ENCODE assay signal across 8 mouse cellular contexts in genomic region chr10:91187872-91188271, GRCm38 (mm10). TPM values are rescaled to one million over a fixed set of nuclear protein-coding genes. Genes with fewer than 3 reads are reported as not detected.
A peak's percentile ranks its signal among the peaks of the same experiment; 100 is the strongest.
DNase-seq lines count a peak whose midpoint lies in the region.

No protein-coding gene starts in this region.

- peaks cover 34% of the 10 kb centered on the region for H3K4me1 ChIP-seq in megakaryocyte, embryonic 14.5 days

- no peaks in the 10 kb centered on the region for H3K9me3 ChIP-seq in megakaryocyte, embryonic 14.5 days

- H3K36me3 ChIP-seq in megakaryocyte, embryonic 14.5 days (replicated peaks; ENCODE audit: low read length), result no peaks in the 10 kb centered on the region

- peak overlapping the region; percentile 90 for H3K4me3 ChIP-seq in megakaryocyte, embryonic 14.5 days (replicated peaks)

- no peaks in the 10 kb centered on the region for H3K27me3 ChIP-seq in megakaryocyte, embryonic 14.5 days (replicated peaks)

- DNase-seq in adrenal gland, adult 18-20 months (ENCODE audit: low spot score in 2 of 2), result peak; percentile 75 to 85
- peak; percentile 91 for DNase-seq in embryo, embryonic 10 days (ENCODE audit: low spot score)
- DNase-seq in gastrocnemius, postnatal 10 days, result peak; percentile 68
- peak; percentile 95 for DNase-seq in induced T-regulatory cell, adult 2 months (ENCODE audit: low read depth)
- DNase-seq in left cerebral cortex, adult 9 months (ENCODE audit: low spot score in 2 of 2), result peak; percentile 76 to 96
- DNase-seq in right cerebral cortex, postnatal 10 days (ENCODE audit: low spot score in 2 of 2), result peak; percentile 90
- peak; percentile 65 to 81 for DNase-seq in urinary bladder, postnatal 4 days (ENCODE audit: low spot score in 2 of 2)

RNA-seq across cellular contexts. Expression of gene Tmpo, which starts 6.8 kb away (rescaled TPM):
- 10 to 100 TPM; 80.3 to 89.6 TPM for total RNA-seq in adrenal gland, adult 18-20 months (2021)
- 100 to 1,000 TPM in 1 of 2 experiments, 10 to 100 TPM in 1; 84.2 to 106 TPM for total RNA-seq in gastrocnemius, postnatal 10 days (2021)
- polyA plus RNA-seq in megakaryocyte, embryonic 14.5 days (2012; ENCODE audit: insufficient read depth, low replicate concordance), result 25.4 and 51.4 TPM in 2 replicates

Comparison
In these comparisons a context has a peak if more than half of its experiments do, and no peak if none do; other contexts are left out.
1. Peak in every context shown above with its lines: DNase-seq and H3K4me3 ChIP-seq.